Mouse (Mus musculus) left cerebral cortex, adult 2 months (tissue): ENCODE results near the gene Phox2b. TPM values are rescaled to one million over a fixed set of nuclear protein-coding genes. Genes with fewer than 3 reads are reported as not detected.

Source experiments
- DNase-seq, 2 experiments: peaks; one replicate each; pipeline ENCODE4 v3.0.0; 2021 to 2022; ENCODE audit warnings: low spot score in 2 of 2, mixed read lengths in 1 of 2; ENCODE audit errors: extremely low spot score in 1 of 2
- H3K27ac ChIP-seq: fragments of 200-600 bp; 2 replicates; pipeline ENCODE4 v1.8.1; 2022
- H3K4me3 ChIP-seq: fragments of 200-600 bp; 2 replicates; pipeline ENCODE4 v1.8.1; 2022
- CTCF ChIP-seq: fragments of 200-600 bp; IDR thresholded peaks from 2 replicates; pipeline ENCODE4 v1.8.1; 2022; ENCODE audit warnings: antibody characterized with exemption, mild to moderate bottlenecking, moderate library complexity
- intact Hi-C: fragments of 180-260 bp; cut with DNase I; formaldehyde crosslinking; loops from one replicate; pipeline ENCODE4 v1.15.1; 2025
- total RNA-seq, 2 experiments: library from RNA; stranded (reverse); gene quantifications; 2 replicates each; pipeline ENCODE4 v1.2.3; 2021

Gene Phox2b
- total RNA-seq, 2 experiments from 2014 or later: not detected

- intact Hi-C loops: no loop called here
- TF ChIP-seq CTCF: no peak
- Histone ChIP-seq H3K27ac (no peak overlapping the region), H3K4me3 (no peak overlapping the region)
- DNase-seq: peak in 1 of 2 experiments; percentile 20
Measured at GRCm38 (mm10) chr5:67099393-67100271, 531 bp upstream of the Phox2b start.

DNA sequence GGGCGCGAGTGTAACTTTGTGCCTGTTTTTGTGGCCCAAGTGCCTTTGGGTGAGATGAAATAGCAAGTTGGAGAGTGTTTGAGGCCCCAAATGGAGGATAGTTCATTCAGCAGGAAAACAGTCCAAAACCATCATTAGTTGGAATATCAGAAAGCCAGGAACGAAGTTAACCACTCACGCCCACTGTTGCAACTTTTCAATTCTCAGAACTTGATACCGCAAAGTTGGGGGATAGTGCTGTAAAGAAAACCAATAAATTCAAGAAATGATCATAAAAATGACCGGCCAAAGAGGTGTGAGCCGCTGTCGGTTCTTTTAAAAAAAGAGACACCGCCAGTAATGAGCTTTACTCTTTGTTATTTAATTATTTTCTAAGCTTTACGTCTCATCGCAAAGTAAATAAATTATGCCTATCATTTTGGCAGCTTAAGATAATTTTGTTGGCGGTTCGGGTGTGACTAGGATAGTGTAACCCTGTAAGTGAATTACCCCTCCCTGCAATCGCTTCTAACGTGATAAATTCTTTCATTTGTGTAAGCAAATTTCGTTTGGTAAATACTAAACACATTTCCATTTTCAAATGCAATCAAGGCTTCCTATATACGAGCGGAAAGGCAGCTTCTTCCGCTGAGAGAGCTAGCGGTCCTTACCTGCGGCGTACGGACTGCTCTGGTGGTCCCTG is 909 bp downstream of the Phox2b start:
- TF ChIP-seq CTCF: no peak
- no peak overlapping the region for H3K4me3 ChIP-seq
- no peak for DNase-seq
- no peak overlapping the region for H3K27ac ChIP-seq
- intact Hi-C loops: no loop called here

GRCm38 (mm10) chr5:67097106-67098050 is 1.7 kb downstream of the Phox2b start:
- no peak overlapping the region for H3K27ac ChIP-seq
- TF ChIP-seq CTCF: no peak
- H3K4me3 ChIP-seq: no peak overlapping the region
- DNase-seq: no peak
- intact Hi-C loops: no loop called here

DNA sequence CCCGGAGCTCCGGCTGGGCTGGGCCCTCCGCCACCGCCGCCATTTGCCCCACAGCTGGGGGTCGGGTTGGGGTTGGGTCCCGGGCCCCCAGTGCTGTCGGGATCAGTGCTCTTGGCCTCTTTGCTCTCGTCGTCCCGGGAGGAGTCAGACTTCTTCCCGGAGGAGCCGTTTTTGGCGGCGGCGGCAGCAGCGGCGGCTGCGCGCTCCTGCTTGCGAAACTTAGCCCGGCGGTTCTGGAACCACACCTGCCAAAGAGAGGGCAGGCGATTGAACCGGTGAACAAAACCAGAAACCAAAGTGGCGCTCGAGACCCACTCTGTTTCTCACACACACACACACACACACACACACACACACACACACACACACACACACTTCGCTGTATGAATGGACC is 2.7 kb downstream of the Phox2b start:
- no peak for DNase-seq
- no peak overlapping the region for H3K4me3 ChIP-seq
- H3K27ac ChIP-seq: no peak overlapping the region
- no peak for TF ChIP-seq CTCF
- intact Hi-C loops: no loop called here

- TF ChIP-seq CTCF: no peak
- H3K4me3 ChIP-seq: no peak overlapping the region
- no peak for DNase-seq
- intact Hi-C loops: no loop called here
- H3K27ac ChIP-seq: no peak overlapping the region
Measured at GRCm38 (mm10) chr5:67095651-67096377, 3.3 kb downstream of the Phox2b start.

DNA sequence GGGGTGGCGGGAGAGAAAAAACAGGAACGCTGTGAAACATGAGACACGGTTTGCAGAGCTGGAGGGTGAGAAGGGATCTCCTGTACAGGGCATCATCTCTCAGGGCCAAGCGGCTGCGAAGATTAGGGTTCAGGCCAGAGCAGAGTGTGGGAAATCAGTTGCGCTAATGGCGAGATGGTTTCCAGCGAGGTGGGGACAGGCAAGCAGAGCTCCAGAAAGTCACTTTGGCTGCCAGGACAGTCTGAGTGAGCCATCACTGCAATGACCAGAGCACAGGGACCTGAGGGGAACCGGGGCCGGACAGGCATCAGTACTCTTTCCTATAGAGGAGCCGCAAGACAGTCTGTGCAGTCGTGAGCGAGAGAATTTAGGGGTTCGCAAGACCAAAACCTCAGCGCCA is 3.9 kb downstream of the Phox2b start:
- DNase-seq: no peak
- Histone ChIP-seq H3K27ac (no peak overlapping the region), H3K4me3 (no peak overlapping the region)
- intact Hi-C loops: no loop called here
- no peak for TF ChIP-seq CTCF

GRCm38 (mm10) chr5:67093991-67094390 is 5.1 kb downstream of the Phox2b start:
- no peak overlapping the region for H3K4me3 ChIP-seq
- intact Hi-C loops: no loop called here
- DNase-seq: no peak
- no peak overlapping the region for H3K27ac ChIP-seq
- no peak for TF ChIP-seq CTCF

DNA sequence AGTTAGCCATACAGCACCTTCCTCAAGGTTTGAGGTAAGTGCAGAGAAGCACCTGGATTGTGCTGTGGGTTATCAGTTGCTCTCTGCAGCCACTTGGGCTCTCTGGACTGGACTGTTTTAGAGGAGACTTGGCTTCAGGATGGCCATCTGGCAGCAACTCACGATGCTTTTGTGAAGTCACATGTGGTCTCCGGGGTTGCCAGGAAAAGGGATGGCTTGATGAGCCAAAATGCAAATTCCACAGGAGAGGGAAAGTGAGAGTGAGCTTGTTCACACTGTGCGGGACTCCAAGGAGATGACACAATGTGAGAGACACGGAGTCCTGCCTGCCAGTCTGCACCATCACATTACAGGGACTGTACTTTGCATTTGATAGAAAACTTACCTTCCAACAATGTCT is 7.3 kb downstream of the Phox2b start:
- intact Hi-C loops: no loop called here
- Histone ChIP-seq H3K4me3 (no peak overlapping the region), H3K27ac (no peak overlapping the region)
- DNase-seq: no peak
- no peak for TF ChIP-seq CTCF

DNA sequence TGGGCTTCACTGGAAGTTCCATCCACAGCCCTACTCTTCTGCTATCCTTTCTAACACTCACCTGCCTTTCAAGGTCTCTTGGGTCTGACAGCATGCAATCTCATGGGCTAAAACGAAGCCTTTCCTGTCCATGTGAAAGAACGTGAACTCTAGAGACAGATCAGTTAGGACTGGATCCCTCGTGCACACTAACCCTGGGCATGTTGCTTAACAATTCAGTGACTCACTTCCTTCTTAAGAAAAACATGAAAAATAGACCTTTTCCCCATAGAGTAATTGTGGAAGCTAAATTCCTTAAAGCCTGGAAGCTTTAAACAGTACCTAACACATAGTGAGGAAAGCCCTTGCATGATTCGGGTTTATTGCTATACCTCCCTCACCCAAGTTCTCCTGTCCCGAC is 8.2 kb downstream of the Phox2b start:
- no peak for DNase-seq
- Histone ChIP-seq H3K27ac (no peak overlapping the region), H3K4me3 (no peak overlapping the region)
- no peak for TF ChIP-seq CTCF
- intact Hi-C loops: no loop called here

DNA sequence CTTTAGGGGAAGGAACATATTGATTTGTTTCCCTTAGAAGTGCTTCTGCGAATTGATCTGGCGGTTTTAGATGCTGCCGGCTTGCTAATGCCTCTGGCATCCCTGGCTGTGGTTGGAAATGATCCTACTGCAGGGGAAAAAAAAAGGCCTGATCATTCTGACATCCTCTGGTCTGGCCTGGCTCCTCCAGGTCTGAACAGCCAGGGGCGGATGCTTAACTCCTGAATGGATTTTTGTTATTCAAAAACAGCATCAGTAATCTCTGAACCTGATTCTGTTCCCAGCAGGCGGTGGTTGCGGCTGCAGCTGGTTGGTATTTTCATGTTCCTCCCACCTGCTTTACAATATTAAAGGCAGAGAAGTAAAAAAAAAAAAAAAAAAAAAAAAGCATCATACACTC is 16.0 kb downstream of the Phox2b start:
- intact Hi-C loops: no loop called here
- no peak for DNase-seq
- Histone ChIP-seq H3K27ac (no peak overlapping the region), H3K4me3 (no peak overlapping the region)
- TF ChIP-seq CTCF: no peak

DNA sequence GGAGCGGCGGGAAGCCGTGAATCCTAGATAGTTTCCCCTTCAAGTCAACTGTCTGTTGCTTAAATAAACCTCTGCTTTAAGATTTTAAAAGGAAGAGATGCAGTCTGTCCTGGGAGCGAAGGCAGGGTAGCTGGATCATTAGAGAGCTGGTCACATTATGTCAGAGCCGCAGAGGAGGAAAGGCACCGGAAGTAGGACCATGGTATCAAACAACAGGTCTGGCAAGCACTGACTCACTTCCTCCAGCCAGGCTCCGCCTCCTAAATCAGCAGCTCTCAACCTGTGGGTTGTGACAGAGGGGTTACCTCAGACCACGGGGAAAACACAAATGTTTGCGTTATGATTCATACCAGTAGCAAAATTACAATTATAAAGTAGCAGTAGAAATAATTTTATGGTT is 35.5 kb downstream of the Phox2b start:
- Histone ChIP-seq H3K4me3 (no peak overlapping the region), H3K27ac (no peak overlapping the region)
- no peak for DNase-seq
- intact Hi-C loops: no loop called here
- TF ChIP-seq CTCF: no peak
